Mouse (Mus musculus) forebrain, embryonic 13.5 days (tissue): ENCODE measurements around the gene Dctn2. TPM values are rescaled to one million over a fixed set of nuclear protein-coding genes. Genes with fewer than 3 reads are reported as not detected.
"Not testable (repeated sequence)": the region's sequence is repeated elsewhere in the genome, so short reads cannot be mapped to it uniquely, and the experiment has no call there.

Source experiments
- ATAC-seq: fragments of 200-750 bp; cut with Nextera tagmentation; 2 replicates; pipeline ENCODE4 v1.8.0; 2017
- H3K27ac ChIP-seq: fragments of 300-500 bp; sonication (generic); 2 replicates; pipeline ENCODE4 v1.5.1; 2015; ENCODE audit warnings: inconsistent platforms, mild to moderate bottlenecking, moderate library complexity
- H3K27me3 ChIP-seq: fragments of 300-500 bp; sonication (generic); 2 replicates; pipeline ENCODE4 v1.6.1; 2015; ENCODE audit warnings: mild to moderate bottlenecking, inconsistent platforms
- H3K36me3 ChIP-seq: fragments of 300-500 bp; sonication (generic); 2 replicates; pipeline ENCODE4 v1.6.1; 2015; ENCODE audit warnings: mild to moderate bottlenecking, inconsistent platforms; ENCODE audit not compliant: poor library complexity, severe bottlenecking
- H3K4me1 ChIP-seq: fragments of 300-500 bp; sonication (generic); 2 replicates; pipeline ENCODE4 v1.6.1; 2015; ENCODE audit warnings: inconsistent platforms
- H3K4me2 ChIP-seq: fragments of 300-500 bp; sonication (generic); 2 replicates; pipeline ENCODE4 v1.6.1; 2015; ENCODE audit warnings: inconsistent platforms, mild to moderate bottlenecking, moderate library complexity
- H3K4me3 ChIP-seq: fragments of 300-500 bp; sonication (generic); 2 replicates; pipeline ENCODE4 v1.5.1; 2015; ENCODE audit warnings: mild to moderate bottlenecking, inconsistent platforms
- H3K9ac ChIP-seq: fragments of 300-500 bp; sonication (generic); 2 replicates; pipeline ENCODE4 v1.6.1; 2015; ENCODE audit warnings: mild to moderate bottlenecking, inconsistent platforms
- H3K9me3 ChIP-seq: fragments of 300-500 bp; sonication (generic); replicated peaks from 2 replicates; pipeline ENCODE4 v1.6.1; 2016; ENCODE audit warnings: inconsistent platforms
- WGBS: fragments of 180-500 bp; shearing (Covaris S2); methylation state at CpG from one replicate; pipeline ENCODE4 v1.1.7; 2015; 5-methylcytosine and 5-hydroxymethylcytosine counted together
- polyA plus RNA-seq: library from polyadenylated mRNA; unstranded; fragments of >200 nt; fragmentation: Nextera tagmentation; extraction: Ambion mirVana; gene quantifications from 2 replicates; pipeline ENCODE4 v1.2.1, GENCODE M21; 2015

Gene Dctn2
- polyA plus RNA-seq, 1 experiment from 2014 or later = 262 TPM

DNA sequence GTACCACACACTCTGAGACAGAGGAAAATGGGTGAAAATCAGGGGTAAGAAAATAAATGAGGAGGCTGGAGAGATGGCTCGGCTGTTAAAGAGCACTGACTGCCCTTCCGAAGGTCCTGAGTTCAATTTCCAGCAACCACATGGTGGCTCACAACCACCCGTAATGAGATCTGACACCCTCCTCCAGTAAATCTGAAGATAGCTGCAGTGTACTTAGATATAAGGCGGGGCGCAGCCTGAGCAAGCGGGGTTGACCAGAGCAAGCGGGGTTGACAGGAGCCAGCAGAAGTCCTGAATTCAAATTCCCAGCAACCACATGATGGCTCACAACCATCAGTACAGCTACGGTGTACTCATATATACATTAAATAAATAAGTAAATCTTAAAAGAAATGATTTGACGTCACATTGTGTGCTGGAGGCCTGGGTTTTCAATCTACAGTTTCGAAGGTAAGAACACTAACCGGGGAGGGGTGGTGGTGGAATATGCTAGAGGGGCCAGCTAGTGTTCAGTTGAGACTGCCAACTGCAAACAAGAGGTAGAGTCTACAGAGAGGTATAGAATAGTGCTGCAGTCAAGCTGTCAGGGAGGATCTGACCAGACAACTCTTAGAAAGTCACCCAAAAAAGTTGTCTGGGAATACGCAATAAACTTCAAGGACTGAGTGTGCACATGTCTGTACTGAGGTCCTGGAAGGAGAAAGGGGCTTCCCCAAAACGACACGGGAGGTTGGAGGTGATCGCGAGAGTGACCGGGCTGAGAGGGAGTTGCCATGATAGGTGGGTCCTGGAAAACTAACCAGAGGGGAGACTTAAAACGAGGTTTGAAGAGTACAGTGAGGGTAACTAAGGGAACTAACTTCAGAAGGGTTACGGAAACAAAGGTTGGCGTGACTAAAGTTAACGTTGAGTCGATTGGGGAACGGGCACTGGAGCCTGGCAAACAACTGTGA is 44.6 kb downstream of the Dctn2 start:
- Histone ChIP-seq H3K4me3 (peak overlapping the region; percentile 74), H3K36me3 (peaks cover 37% of the 10 kb centered on the region), H3K27ac (peak overlapping the region; percentile 61), H3K4me1 (peaks cover 15% of the 10 kb centered on the region), H3K27me3 (no peaks in the 10 kb centered on the region), H3K9me3 (no peaks in the 10 kb centered on the region), H3K9ac (peak overlapping the region; percentile 86), H3K4me2 (peak overlapping the region; percentile 69)
- peak; percentile 33 for ATAC-seq
- 36% methylated on average over 23 of the region's 23 CpGs for WGBS

DNA sequence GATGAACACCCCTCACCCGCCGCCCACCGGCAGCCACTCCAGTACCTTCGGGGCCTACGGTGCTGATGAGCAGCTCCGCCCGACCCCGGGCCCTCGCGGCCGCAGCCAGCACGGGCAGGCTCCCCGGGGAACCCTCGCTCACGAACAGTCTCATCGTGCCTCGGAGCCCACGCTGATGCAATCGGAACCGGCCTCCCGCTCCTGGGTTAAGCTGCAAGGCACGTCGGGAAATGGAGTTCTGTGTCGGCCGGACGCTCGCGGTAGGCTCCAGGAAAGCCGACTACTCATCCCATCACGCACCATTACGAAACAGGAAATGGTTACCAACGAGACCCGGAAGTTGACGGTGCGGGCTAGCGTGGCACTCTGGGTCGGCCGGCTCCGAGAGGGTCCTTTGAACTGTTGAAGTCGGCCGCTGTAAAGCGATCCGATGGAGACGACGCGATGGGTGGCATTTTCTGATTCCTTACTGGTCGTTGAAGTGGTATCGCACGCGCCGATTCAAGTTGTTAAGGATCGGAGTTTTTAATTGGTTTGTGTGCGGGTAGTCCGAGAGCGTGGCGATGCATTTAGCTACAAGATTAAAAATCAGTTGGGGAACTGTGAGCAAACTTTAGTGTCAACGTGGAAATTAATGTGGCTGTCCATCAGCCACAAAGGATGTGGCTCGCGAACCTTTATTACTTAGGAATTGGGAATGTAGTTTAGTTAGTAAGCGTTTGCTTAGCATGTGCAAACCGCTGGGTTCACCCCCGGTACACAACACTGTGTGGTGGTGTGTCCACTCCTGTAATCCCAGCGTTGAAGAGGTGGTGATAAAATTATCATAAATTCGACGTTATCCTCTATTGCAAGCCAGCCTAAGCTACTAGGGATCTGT is 45.5 kb downstream of the Dctn2 start, which contains the start of gene Mars:
Mars (minus strand) TSS at position 311 of the 880 bp plus-strand sequence.
- H3K27ac ChIP-seq = peak within 1 kb of the TSS; percentile 69
- H3K4me2 ChIP-seq = peak within 1 kb of the TSS; percentile 69
- H3K4me1 ChIP-seq = peaks cover 15% of the 10 kb centered on the region
- peak within 1 kb of the TSS; percentile 86 for H3K9ac ChIP-seq
- peaks cover 27% of the 10 kb centered on the region for H3K36me3 ChIP-seq
- H3K27me3 ChIP-seq = no peaks in the 10 kb centered on the region
- under 1% methylated on average over 65 of the region's 65 CpGs for WGBS
- no peaks in the 10 kb centered on the region for H3K9me3 ChIP-seq
- H3K4me3 ChIP-seq = peak within 1 kb of the TSS; percentile 74
- peak; percentile 98 for ATAC-seq

DNA sequence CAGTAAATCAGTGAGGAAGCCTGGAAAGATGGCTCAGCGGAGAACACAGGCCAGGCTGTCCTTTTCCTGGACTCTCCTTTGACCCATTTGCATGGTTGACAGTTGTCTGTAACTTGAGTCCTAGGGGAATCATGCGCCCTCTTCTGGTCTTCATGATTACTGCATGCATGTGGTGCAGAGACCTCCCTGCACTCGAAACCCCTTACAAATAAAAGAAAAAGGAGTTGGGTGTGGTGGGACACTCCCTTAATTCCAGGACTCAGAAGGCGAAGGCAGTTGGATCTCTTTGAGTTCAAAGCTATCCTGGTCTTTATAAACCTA is 46.1 kb downstream of the Dctn2 start:
- peak; percentile 56 for ATAC-seq
- H3K9me3 ChIP-seq = no peaks in the 10 kb centered on the region
- H3K27ac ChIP-seq = peak overlapping the region; percentile 69
- peak overlapping the region; percentile 58 for H3K9ac ChIP-seq
- H3K27me3 ChIP-seq = no peaks in the 10 kb centered on the region
- H3K4me3 ChIP-seq = peak overlapping the region; percentile 74
- H3K36me3 ChIP-seq = peaks cover 21% of the 10 kb centered on the region
- peaks cover 15% of the 10 kb centered on the region for H3K4me1 ChIP-seq
- H3K4me2 ChIP-seq = peak overlapping the region; percentile 69
- under 1% methylated on average over 4 of the region's 4 CpGs for WGBS

DNA sequence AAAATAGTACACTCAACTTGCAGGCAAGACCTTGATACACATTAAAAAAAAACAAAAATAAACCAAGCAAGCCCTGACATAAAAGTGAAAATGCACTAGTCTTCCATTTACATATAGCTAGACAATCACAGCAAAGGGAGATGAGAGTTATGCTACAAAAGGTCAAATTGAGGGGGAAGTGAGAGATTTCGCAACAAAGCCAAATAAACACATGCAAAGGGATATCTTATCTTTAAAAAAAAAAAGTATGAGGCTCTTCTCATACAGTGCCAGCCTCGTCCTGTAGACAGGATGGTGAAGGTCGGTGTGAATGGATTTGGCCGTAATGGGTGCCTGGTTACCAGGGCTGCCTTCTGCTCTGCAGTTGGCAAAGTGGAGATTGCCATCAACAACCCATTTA is 46.7 kb downstream of the Dctn2 start:
- ATAC-seq = no peak

DNA sequence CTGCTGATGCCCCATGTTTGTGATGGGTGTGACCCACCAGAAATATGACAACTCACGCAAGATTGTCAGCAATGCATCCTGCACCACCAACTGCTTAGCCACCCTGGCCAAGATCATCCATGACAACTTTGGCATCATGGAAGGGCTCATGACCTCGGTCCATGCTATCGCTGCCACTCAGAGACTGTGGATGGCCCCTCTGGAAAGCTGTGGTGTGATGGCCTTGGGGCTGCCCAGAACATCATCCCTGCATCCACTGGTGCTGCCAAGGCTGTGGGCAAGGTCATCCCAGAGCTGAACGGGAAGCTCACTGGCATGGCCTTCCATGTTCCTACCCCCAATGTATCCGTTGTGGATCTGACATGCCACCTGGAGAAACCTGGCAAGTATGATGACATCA is 47.3 kb downstream of the Dctn2 start:
- WGBS = 87% methylated on average over 5 of the region's 5 CpGs
- H3K36me3 ChIP-seq, H3K9ac ChIP-seq, H3K4me2 ChIP-seq, H3K27me3 ChIP-seq, H3K4me3 ChIP-seq, ATAC-seq, H3K9me3 ChIP-seq, H3K27ac ChIP-seq: not testable (repeated sequence)
- H3K4me1 ChIP-seq = peaks cover 15% of the 10 kb centered on the region

More for the DNA sequence above, 46.7 kb downstream of the Dctn2 start:
- Histone ChIP-seq H3K4me1 (peaks cover 15% of the 10 kb centered on the region), H3K9ac (no peak overlapping the region), H3K36me3 (peaks cover 16% of the 10 kb centered on the region), H3K27ac (no peak overlapping the region), H3K27me3 (0 out of 2 replicates have a peak, but pooled peaks cover 2% of the 10 kb centered on the region), H3K4me3 (no peak overlapping the region), H3K4me2 (no peak overlapping the region), H3K9me3 (no peaks in the 10 kb centered on the region)
- 78% methylated on average over 4 of the region's 4 CpGs for WGBS

DNA sequence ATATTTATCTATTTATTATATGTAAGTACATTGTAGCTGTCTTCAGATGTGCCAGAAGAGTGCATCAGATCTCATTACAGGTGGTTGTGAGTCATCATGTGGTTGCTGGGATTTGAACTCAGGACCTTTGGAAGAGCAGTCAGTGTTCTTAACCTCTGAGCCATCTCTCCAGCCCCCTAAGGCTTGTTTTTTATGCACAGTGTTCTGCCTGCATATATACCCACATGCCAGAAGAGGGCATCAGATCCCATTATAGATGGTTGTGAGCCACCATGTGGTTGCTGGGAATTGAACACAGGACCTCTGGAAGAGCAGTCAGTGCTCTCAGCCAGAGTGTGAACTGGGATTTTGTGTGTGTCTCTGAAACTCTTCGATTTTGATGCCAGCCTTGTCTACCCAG is 48.8 kb downstream of the Dctn2 start:
- not testable (repeated sequence) for H3K9ac ChIP-seq, H3K27ac ChIP-seq, H3K36me3 ChIP-seq, ATAC-seq, H3K4me3 ChIP-seq, H3K4me2 ChIP-seq, H3K9me3 ChIP-seq, H3K27me3 ChIP-seq
- WGBS = 79% methylated on average over 1 of the region's 1 CpGs
- peaks cover 13% of the 10 kb centered on the region for H3K4me1 ChIP-seq

DNA sequence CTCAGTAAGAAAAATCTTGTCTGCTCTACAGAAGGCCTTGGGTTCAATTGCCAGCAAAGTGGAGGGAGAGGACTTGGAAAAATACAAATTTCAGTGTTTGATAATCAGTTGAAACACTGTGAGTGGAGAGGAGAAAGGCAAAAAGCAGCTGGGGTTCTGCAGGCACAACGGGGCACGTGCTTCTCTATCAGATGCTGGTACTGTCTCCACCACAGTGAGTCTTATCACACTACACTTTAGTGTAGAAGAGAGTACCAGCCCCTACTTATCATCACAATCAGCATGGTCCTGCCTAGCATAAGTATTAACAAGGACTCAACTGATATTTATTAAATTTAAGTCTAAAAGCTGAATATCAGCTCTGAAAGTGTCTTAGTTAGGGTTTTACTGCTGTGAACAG is 51.1 kb downstream of the Dctn2 start:
- Histone ChIP-seq H3K4me1 (0 out of 2 replicates have a peak, but pooled peaks cover under 1% of the 10 kb centered on the region), H3K27me3 (peaks cover 16% of the 10 kb centered on the region; the same call in 1 of the 2 replicates), H3K36me3 (no peaks in the 10 kb centered on the region), H3K9me3 (no peaks in the 10 kb centered on the region), H3K27ac (no peak overlapping the region), H3K4me2 (no peak overlapping the region), H3K4me3 (no peak overlapping the region), H3K9ac (no peak overlapping the region)
- WGBS = 75% methylated on average over 2 of the region's 2 CpGs
- no peak for ATAC-seq

DNA sequence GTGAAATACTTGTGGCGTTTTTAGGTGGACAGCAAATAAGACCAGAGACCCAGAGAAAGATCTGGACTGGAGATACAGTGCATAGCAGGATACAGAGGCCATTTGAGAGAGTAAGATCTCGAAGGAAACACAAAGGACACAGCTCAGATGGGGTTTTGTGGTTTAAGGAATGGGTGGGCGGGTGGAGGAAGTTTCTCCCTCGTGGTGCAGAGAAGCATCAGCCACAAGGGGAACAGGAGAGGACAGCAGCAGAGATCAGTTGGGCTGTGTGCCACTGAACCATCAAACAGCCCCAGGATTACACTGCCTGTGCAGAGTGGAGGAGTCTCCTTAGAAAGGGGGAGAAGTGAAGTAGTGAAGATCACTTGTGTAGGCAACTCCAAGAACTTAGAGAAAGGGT is 51.8 kb downstream of the Dctn2 start:
- no peak overlapping the region for H3K27ac ChIP-seq
- no peak overlapping the region for H3K4me3 ChIP-seq
- WGBS = 47% methylated on average over 4 of the region's 4 CpGs
- H3K9me3 ChIP-seq = no peaks in the 10 kb centered on the region
- no peak overlapping the region for H3K9ac ChIP-seq
- H3K4me2 ChIP-seq = no peak overlapping the region
- no peaks in the 10 kb centered on the region for H3K4me1 ChIP-seq
- no peaks in the 10 kb centered on the region for H3K36me3 ChIP-seq
- H3K27me3 ChIP-seq = peaks cover 23% of the 10 kb centered on the region; the same call in 1 of the 2 replicates
- no peak for ATAC-seq

DNA sequence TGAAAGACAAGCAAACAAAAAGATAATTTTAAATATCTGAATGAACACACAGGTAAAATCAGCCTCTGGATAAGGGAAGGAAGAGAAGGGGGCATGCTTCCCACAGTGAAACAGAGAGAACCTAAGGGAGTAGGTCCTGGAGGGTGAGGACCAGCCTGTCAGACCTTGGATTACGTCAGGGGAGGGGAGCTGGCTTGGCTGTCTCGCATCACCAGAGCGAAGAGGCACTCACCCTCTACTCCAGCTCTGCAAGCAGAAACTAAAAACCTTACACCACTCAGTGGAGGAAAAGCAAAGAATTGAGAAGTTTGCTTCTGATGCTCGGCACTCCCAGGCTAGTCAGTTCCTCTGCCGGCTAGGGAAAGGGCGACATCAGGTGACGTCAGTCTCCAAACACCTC is 53.8 kb downstream of the Dctn2 start:
- H3K27me3 ChIP-seq = peaks cover 43% of the 10 kb centered on the region
- 91% methylated on average over 7 of the region's 7 CpGs for WGBS
- H3K4me1 ChIP-seq = no peaks in the 10 kb centered on the region
- ATAC-seq = no peak
- H3K36me3 ChIP-seq = no peaks in the 10 kb centered on the region
- no peak overlapping the region for H3K9ac ChIP-seq
- no peaks in the 10 kb centered on the region for H3K9me3 ChIP-seq
- H3K27ac ChIP-seq = no peak overlapping the region
- H3K4me3 ChIP-seq = no peak overlapping the region
- no peak overlapping the region for H3K4me2 ChIP-seq

DNA sequence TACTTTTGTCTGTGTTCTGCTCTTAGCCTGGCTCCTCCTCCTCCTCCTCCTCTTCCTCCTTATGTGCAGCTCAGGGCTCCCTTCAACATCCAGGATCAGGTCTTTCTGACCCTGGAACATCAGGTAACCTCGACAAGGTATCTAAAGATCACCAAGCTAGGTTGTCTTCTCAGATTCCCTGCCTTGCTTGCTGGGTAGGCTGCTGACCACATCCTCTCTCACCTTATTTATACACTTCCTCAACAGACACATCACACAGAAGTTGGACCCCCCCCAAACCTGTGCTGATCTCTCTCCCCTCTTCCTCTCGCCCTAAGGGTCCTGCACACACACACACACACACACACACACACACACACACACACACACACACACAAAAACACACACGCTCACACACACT is 55.5 kb downstream of the Dctn2 start, which contains the start of gene Arhgap9:
Arhgap9 (plus strand) TSS at position 344 of the 400 bp plus-strand sequence.
- H3K36me3 ChIP-seq = no peaks in the 10 kb centered on the region
- ATAC-seq = no peak
- peaks cover 10% of the 10 kb centered on the region for H3K4me1 ChIP-seq
- no peak within 1 kb of the TSS for H3K4me2 ChIP-seq
- H3K9me3 ChIP-seq = no peaks in the 10 kb centered on the region
- WGBS = 82% methylated on average over 3 of the region's 3 CpGs
- H3K9ac ChIP-seq = no peak within 1 kb of the TSS
- H3K27me3 ChIP-seq = peaks cover 59% of the 10 kb centered on the region
- no peak within 1 kb of the TSS for H3K27ac ChIP-seq
- H3K4me3 ChIP-seq = no peak within 1 kb of the TSS

DNA sequence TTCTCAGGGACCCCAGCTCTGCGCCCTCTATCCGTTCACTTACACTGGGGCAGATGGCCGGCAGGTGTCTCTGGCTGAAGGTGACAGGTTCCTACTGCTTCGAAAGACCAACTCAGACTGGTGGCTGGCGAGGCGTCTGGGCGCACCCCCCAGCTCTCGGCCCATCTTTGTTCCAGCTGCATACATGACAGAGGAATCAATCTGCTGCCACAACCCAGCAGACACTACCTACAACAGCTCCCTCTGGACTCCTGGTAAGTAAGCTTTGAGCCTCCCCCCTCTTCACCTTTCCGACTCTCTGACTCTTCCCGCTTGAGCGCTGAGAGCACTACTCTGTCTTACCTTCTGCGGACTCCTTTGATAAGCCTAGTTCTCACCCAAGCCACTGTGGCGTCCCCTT is 56.0 kb downstream of the Dctn2 start:
- peaks cover 12% of the 10 kb centered on the region for H3K4me1 ChIP-seq
- no peak overlapping the region for H3K9ac ChIP-seq
- 63% methylated on average over 13 of the region's 13 CpGs for WGBS

DNA sequence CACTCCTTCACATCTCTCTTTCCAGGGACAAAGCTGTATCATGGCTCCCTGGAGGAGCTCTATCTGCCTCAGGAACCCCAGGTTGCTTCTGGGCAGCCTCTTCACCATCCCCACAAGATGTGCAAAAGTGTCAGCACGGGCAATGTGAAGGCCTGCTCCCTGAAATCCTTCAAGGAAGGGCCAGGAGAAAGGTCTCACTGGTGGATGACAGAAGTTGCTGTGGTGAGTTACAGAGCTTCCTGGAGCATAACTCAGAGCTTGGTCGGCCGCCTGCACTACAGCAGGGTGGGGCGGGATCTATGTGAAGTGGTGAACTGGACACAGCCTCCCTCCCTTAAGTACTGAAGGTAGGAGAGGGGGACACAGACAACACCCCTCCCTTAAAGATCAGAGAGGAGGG is 56.5 kb downstream of the Dctn2 start:
- Histone ChIP-seq H3K9ac (no peak overlapping the region), H3K27me3 (peaks cover 70% of the 10 kb centered on the region), H3K9me3 (no peaks in the 10 kb centered on the region), H3K4me2 (no peak overlapping the region), H3K4me3 (no peak overlapping the region), H3K4me1 (peaks cover 12% of the 10 kb centered on the region), H3K27ac (no peak overlapping the region), H3K36me3 (no peaks in the 10 kb centered on the region)
- ATAC-seq = no peak
- WGBS = 87% methylated on average over 4 of the region's 4 CpGs

More for the DNA sequence above, 56.0 kb downstream of the Dctn2 start:
- H3K4me3 ChIP-seq = no peak overlapping the region
- H3K27me3 ChIP-seq = peaks cover 65% of the 10 kb centered on the region
- no peak overlapping the region for H3K4me2 ChIP-seq
- no peaks in the 10 kb centered on the region for H3K9me3 ChIP-seq
- no peak overlapping the region for H3K27ac ChIP-seq
- no peak for ATAC-seq
- H3K36me3 ChIP-seq = no peaks in the 10 kb centered on the region
